Mouse (Mus musculus) midbrain, embryonic 13.5 days (tissue): ENCODE results near the gene Ddx54. TPM values are rescaled to one million over a fixed set of nuclear protein-coding genes. Genes with fewer than 3 reads are reported as not detected.

Experiments
- ATAC-seq: fragments of 200-750 bp; cut with Nextera tagmentation; 2 replicates; pipeline ENCODE4 v1.8.0; 2017; ENCODE audit warnings: mild to moderate bottlenecking, moderate TSS enrichment, moderate library complexity
- H3K27ac ChIP-seq: fragments of 300-500 bp; sonication (generic); 2 replicates; pipeline ENCODE4 v1.5.1; 2015; ENCODE audit warnings: inconsistent platforms, mild to moderate bottlenecking, moderate library complexity
- H3K27me3 ChIP-seq: fragments of 300-500 bp; sonication (generic); 2 replicates; pipeline ENCODE4 v1.6.1; 2015; ENCODE audit warnings: mild to moderate bottlenecking, inconsistent platforms
- H3K36me3 ChIP-seq: fragments of 300-500 bp; sonication (generic); 2 replicates; pipeline ENCODE4 v1.6.1; 2015; ENCODE audit warnings: mild to moderate bottlenecking, inconsistent platforms
- H3K4me1 ChIP-seq: fragments of 300-500 bp; sonication (generic); replicated peaks from 2 replicates; pipeline ENCODE4 v1.6.1; 2015; ENCODE audit warnings: inconsistent platforms
- H3K4me2 ChIP-seq: fragments of 300-500 bp; sonication (generic); replicated peaks from 2 replicates; pipeline ENCODE4 v1.6.1; 2015; ENCODE audit warnings: moderate library complexity, mild to moderate bottlenecking, inconsistent platforms
- H3K4me3 ChIP-seq: fragments of 300-500 bp; sonication (generic); replicated peaks from 2 replicates; pipeline ENCODE4 v1.5.1; 2015; ENCODE audit warnings: mild to moderate bottlenecking, inconsistent platforms
- H3K9ac ChIP-seq: fragments of 300-500 bp; sonication (generic); replicated peaks from 2 replicates; pipeline ENCODE4 v1.6.1; 2015; ENCODE audit warnings: mild to moderate bottlenecking, inconsistent platforms
- H3K9me3 ChIP-seq: fragments of 300-500 bp; sonication (generic); 2 replicates; pipeline ENCODE4 v1.6.1; 2016; ENCODE audit warnings: mild to moderate bottlenecking, inconsistent platforms
- WGBS: fragments of 180-500 bp; shearing (Covaris S2); methylation state at CpG from one replicate; pipeline ENCODE4 v1.1.7; 2015; 5-methylcytosine and 5-hydroxymethylcytosine counted together
- polyA plus RNA-seq: library from polyadenylated mRNA; unstranded; fragments of >200 nt; fragmentation: Nextera tagmentation; extraction: Ambion mirVana; gene quantifications from 2 replicates; pipeline ENCODE4 v1.2.1, GENCODE M21; 2015

Gene Ddx54
- polyA plus RNA-seq, 1 experiment from 2014 or later = 43.9 TPM

- WGBS = 9% methylated on average over 17 of the region's 17 CpGs
- peaks cover 17% of the 10 kb centered on the region for H3K27me3 ChIP-seq
- H3K27ac ChIP-seq = peak overlapping the region; percentile 39; the same call in 1 of the 2 replicates
- peaks cover 18% of the 10 kb centered on the region for H3K36me3 ChIP-seq
- H3K9ac ChIP-seq = peak overlapping the region; percentile 89
- H3K4me2 ChIP-seq = peak overlapping the region; percentile 95
- no peak for ATAC-seq
- no peaks in the 10 kb centered on the region for H3K9me3 ChIP-seq
- H3K4me1 ChIP-seq = peaks cover 33% of the 10 kb centered on the region
- peak overlapping the region; percentile 76 for H3K4me3 ChIP-seq
These were observed 25.6 kb upstream of the Ddx54 start for GRCm38 (mm10) chr5:120586741-120587615.

- Histone ChIP-seq H3K36me3 (peaks cover 18% of the 10 kb centered on the region), H3K27me3 (peaks cover 17% of the 10 kb centered on the region), H3K4me2 (peak overlapping the region; percentile 95), H3K4me1 (peaks cover 33% of the 10 kb centered on the region), H3K27ac (no peak overlapping the region), H3K9me3 (no peaks in the 10 kb centered on the region), H3K4me3 (peak overlapping the region; percentile 76), H3K9ac (peak overlapping the region; percentile 89)
- no peak for ATAC-seq
- 36% methylated on average over 9 of the region's 9 CpGs for WGBS
These were observed 25.0 kb upstream of the Ddx54 start for GRCm38 (mm10) chr5:120587616-120587926.

- no peaks in the 10 kb centered on the region for H3K9me3 ChIP-seq
- H3K36me3 ChIP-seq = peaks cover 14% of the 10 kb centered on the region
- WGBS = 2% methylated on average over 27 of the region's 29 CpGs
- peaks cover 33% of the 10 kb centered on the region for H3K4me1 ChIP-seq
- H3K9ac ChIP-seq = peak overlapping the region; percentile 89
- peaks cover 17% of the 10 kb centered on the region for H3K27me3 ChIP-seq
- no peak; the same call in 1 of the 2 replicates for ATAC-seq
- H3K4me2 ChIP-seq = peak overlapping the region; percentile 95
- H3K4me3 ChIP-seq = peak overlapping the region; percentile 76
- peak overlapping the region; percentile 67; the same call in 1 of the 2 replicates for H3K27ac ChIP-seq
These were observed 24.5 kb upstream of the Ddx54 start for GRCm38 (mm10) chr5:120587940-120588568.

- peaks cover 17% of the 10 kb centered on the region for H3K27me3 ChIP-seq
- H3K4me2 ChIP-seq = peak within 1 kb of the TSS; percentile 95
- peak; percentile 98 for ATAC-seq
- peak within 1 kb of the TSS; percentile 89 for H3K9ac ChIP-seq
- peaks cover 11% of the 10 kb centered on the region for H3K36me3 ChIP-seq
- H3K4me1 ChIP-seq = peaks cover 33% of the 10 kb centered on the region
- peak within 1 kb of the TSS; percentile 67; the same call in 1 of the 2 replicates for H3K27ac ChIP-seq
- H3K4me3 ChIP-seq = peak within 1 kb of the TSS; percentile 76
- under 1% methylated on average over 35 of the region's 35 CpGs for WGBS
- H3K9me3 ChIP-seq = no peaks in the 10 kb centered on the region
These were observed 23.9 kb upstream of the Ddx54 start, which contains the start of the genes Tpcn1 and Iqcd for GRCm38 (mm10) chr5:120588569-120589094. Gene Tpcn1 (minus strand): TSS chr5:120588673. Gene Iqcd (plus strand): TSS chr5:120589016.

- H3K4me3 ChIP-seq = no peak overlapping the region
- H3K4me1 ChIP-seq = peaks cover 28% of the 10 kb centered on the region
- WGBS = 72% methylated on average over 16 of the region's 16 CpGs
- H3K36me3 ChIP-seq = no peaks in the 10 kb centered on the region
- H3K9me3 ChIP-seq = no peaks in the 10 kb centered on the region
- no peak overlapping the region for H3K27ac ChIP-seq
- no peak overlapping the region for H3K9ac ChIP-seq
- H3K4me2 ChIP-seq = no peak overlapping the region
- no peak for ATAC-seq
- H3K27me3 ChIP-seq = peaks cover 17% of the 10 kb centered on the region
These were observed 22.1 kb upstream of the Ddx54 start for GRCm38 (mm10) chr5:120590356-120591010.

GRCm38 (mm10) chr5:120592141-120592540 is 20.4 kb upstream of the Ddx54 start:
- 72% methylated on average over 7 of the region's 7 CpGs for WGBS
- Histone ChIP-seq H3K9me3 (no peaks in the 10 kb centered on the region), H3K27me3 (peaks cover 6% of the 10 kb centered on the region), H3K36me3 (no peaks in the 10 kb centered on the region), H3K4me2 (no peak overlapping the region), H3K4me1 (peaks cover 21% of the 10 kb centered on the region), H3K4me3 (no peak overlapping the region), H3K9ac (no peak overlapping the region), H3K27ac (no peak overlapping the region)
- ATAC-seq = no peak

GRCm38 (mm10) chr5:120594485-120594884 is 18.1 kb upstream of the Ddx54 start:
- no peak for ATAC-seq
- Histone ChIP-seq H3K27ac (no peak overlapping the region), H3K4me1 (peaks cover 5% of the 10 kb centered on the region; the same call in 1 of the 2 replicates), H3K9ac (no peak overlapping the region), H3K4me2 (no peak overlapping the region), H3K36me3 (no peaks in the 10 kb centered on the region), H3K27me3 (no peaks in the 10 kb centered on the region), H3K4me3 (no peak overlapping the region), H3K9me3 (no peaks in the 10 kb centered on the region)
- WGBS = 85% methylated on average over 6 of the region's 6 CpGs

- no peak overlapping the region for H3K4me2 ChIP-seq
- H3K9me3 ChIP-seq = no peaks in the 10 kb centered on the region
- H3K27me3 ChIP-seq = no peaks in the 10 kb centered on the region
- no peak overlapping the region for H3K9ac ChIP-seq
- no peak overlapping the region for H3K27ac ChIP-seq
- no peak for ATAC-seq
- H3K4me1 ChIP-seq = peaks cover 5% of the 10 kb centered on the region; the same call in 1 of the 2 replicates
- 96% methylated on average over 6 of the region's 6 CpGs for WGBS
- H3K36me3 ChIP-seq = no peaks in the 10 kb centered on the region
- no peak overlapping the region for H3K4me3 ChIP-seq
These were observed 12.9 kb upstream of the Ddx54 start for GRCm38 (mm10) chr5:120599625-120600024.

- Histone ChIP-seq H3K9ac (no peak overlapping the region), H3K27ac (no peak overlapping the region), H3K36me3 (no peaks in the 10 kb centered on the region), H3K4me3 (no peak overlapping the region), H3K4me1 (peaks cover 5% of the 10 kb centered on the region), H3K27me3 (no peaks in the 10 kb centered on the region), H3K9me3 (no peaks in the 10 kb centered on the region), H3K4me2 (no peak overlapping the region)
- 69% methylated on average over 11 of the region's 11 CpGs for WGBS
- ATAC-seq = no peak
These were observed 11.4 kb upstream of the Ddx54 start for GRCm38 (mm10) chr5:120600946-120601668.

- no peak overlapping the region for H3K4me3 ChIP-seq
- H3K27me3 ChIP-seq = no peaks in the 10 kb centered on the region
- no peak overlapping the region for H3K9ac ChIP-seq
- no peak for ATAC-seq
- H3K4me2 ChIP-seq = no peak overlapping the region
- no peak overlapping the region for H3K27ac ChIP-seq
- 92% methylated on average over 12 of the region's 12 CpGs for WGBS
- H3K36me3 ChIP-seq = no peaks in the 10 kb centered on the region
- no peaks in the 10 kb centered on the region for H3K9me3 ChIP-seq
- peaks cover 5% of the 10 kb centered on the region for H3K4me1 ChIP-seq
These were observed 10.3 kb upstream of the Ddx54 start for GRCm38 (mm10) chr5:120602210-120602609.

GRCm38 (mm10) chr5:120603515-120603914 is 9.0 kb upstream of the Ddx54 start:
- Histone ChIP-seq H3K9ac (no peak overlapping the region), H3K36me3 (0 out of 2 replicates have a peak, but pooled peaks cover 8% of the 10 kb centered on the region), H3K9me3 (no peaks in the 10 kb centered on the region), H3K27ac (no peak overlapping the region), H3K27me3 (no peaks in the 10 kb centered on the region), H3K4me2 (no peak overlapping the region), H3K4me3 (no peak overlapping the region), H3K4me1 (peaks cover 5% of the 10 kb centered on the region)
- ATAC-seq = no peak
- 59% methylated on average over 7 of the region's 7 CpGs for WGBS
